Mouse (Mus musculus): Measurements from ENCODE around the gene Exoc6b.

Gene Exoc6b

DNA sequence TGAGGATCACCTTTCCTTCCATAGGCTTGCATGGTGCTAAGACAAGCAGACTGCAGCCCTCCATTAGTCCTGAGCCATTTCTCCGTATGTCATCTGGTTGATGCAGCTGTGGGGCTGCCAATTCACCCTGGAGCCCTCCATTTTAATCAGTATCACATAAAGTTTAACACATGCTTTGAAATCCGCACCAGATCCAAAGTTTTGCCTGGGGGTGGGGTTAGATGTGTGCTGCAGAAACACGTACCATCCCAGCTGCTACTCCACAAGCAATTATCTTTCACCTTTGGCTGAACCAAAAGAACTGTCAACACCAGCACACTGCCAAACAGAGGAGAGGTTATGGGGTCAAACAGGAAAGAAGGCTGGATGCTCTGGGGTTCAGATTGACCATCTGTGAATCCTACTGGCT lies 92.7 kb downstream of the Exoc6b start:
- DNase-seq (ENCODE audit: low spot score in 2 of 2): no peak

DNA sequence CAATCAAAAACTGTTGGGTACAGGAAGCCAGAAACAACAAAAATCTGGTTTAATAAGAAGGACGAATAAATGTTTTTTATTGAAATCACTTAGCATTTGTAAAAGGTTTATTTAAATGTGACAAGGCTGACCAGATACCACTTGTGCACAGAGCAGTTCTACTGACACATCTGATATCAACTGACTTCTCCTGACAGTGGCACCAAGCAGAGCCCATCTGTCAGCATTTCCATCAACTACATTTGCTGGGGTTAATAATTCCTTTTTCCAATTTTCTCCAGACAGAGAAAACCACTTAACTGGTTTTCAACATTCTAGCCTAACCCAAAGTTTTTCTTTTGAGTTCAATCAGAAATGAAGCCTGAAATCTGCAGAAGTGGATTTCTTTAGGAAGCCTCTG lies 100.8 kb downstream of the Exoc6b start:
- no peak for DNase-seq (ENCODE audit: low spot score in 2 of 2)

DNA sequence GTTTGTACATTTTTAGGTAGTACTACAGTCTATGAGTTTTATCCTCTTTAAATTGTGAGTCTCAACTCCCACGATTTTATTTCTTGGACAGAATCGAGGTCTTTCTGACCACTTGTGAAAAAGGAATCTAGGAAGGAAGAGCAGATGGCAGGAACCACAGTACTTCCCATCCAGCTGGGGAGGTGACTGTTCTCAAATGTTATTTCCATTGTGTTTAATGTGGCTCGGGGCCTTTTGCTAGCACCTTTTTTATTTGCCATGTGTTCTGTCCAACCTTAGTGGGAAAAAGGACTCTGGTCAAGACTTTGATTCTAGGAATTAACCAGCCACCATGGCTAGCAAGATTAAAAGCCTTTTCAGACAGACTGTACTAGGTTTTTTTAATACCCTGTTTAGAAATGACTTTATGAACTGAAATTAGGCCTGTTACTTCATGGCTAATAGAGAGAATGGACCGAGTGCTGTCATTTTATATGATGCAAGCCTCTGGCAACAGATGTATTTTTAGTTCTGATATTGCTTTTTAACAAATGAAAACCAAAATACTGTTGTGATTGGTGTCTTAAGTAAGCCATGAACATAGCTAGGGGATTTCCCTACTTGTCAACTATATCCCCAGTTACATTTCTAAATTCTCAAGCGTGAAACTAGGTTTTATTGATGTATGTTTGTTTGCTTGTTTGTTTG lies 104.4 kb downstream of the Exoc6b start:
- no peak for DNase-seq (ENCODE audit: low spot score in 2 of 2)

DNA sequence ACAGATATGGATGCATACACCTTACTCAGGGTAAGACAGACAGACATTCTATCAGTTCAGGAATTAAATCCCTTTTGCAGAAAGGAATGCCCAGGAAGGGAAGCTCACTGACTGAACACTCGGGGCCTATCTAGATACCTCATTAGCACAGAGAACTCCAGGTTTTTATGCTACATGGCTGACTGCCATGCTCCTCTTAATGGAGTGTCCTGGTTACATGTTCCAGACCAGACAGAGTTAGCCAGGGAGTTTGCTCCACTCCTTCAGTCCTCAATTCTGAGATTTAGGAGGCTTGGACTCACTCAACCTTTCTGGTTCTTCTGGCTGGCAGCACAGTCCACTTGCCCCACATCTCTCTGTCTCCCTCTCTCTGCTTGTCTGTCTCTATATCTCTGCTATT lies 106.3 kb downstream of the Exoc6b start:
- no peak for DNase-seq (ENCODE audit: low spot score in 2 of 2)

DNA sequence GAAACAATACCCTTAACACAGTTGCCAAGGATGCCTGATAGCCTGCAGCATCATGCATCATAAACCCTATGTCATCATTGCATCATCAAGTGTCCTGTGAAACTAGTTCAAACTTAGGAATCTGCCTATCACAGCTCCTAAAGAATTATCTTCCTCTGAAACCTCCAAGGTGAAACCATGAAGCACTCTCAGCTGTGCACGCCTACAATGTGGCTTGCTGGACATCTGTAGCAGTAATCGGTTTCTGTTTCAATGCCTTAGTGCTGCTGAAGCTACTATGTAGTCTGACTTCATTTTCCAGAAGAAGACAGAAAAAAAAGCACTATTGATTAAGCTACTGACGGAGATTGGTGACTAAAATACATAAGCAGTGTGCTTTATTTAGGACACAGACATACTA lies 107.5 kb downstream of the Exoc6b start:
- no peak for DNase-seq (ENCODE audit: low spot score in 2 of 2)

DNA sequence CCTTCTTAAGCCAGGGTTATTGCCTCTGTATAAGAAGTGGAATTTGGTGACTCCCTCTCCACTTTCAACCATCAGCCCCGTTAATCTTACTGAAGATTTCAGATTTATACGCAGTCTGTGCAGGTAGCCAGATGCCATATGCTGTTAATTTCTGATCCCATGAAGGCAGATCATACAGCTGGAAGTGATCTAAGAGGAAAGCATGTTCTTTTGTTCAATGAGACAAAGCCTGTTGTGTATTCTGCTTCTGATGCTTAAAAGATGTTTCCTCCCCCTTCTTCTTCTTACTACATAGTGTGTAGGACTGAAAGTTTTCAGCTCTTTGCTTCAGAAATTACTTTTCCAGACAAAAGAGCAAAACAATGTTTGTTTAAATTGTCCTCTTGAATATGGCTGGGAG lies 109.8 kb downstream of the Exoc6b start:
- DNase-seq (ENCODE audit: low spot score in 2 of 2): no peak

DNA sequence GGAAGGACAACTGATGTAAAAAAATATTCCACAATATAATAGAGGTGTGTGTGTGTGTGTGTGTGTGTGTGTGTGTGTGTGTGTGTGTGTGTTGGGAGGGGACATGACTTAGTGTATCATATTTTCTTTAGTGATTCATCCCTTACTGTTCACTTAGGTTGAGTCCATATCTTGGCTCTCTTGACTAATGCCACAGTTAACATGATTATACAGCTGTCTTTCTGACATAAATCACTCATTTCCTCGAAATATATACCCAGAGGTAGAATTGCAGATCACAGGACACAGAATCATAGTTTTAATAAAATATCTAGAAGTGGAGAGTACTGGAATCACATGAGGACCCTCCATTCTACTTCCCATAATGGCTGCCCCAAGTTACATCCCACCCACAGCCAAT lies 117.7 kb downstream of the Exoc6b start:
- DNase-seq (ENCODE audit: low spot score in 2 of 2): no peak

DNA sequence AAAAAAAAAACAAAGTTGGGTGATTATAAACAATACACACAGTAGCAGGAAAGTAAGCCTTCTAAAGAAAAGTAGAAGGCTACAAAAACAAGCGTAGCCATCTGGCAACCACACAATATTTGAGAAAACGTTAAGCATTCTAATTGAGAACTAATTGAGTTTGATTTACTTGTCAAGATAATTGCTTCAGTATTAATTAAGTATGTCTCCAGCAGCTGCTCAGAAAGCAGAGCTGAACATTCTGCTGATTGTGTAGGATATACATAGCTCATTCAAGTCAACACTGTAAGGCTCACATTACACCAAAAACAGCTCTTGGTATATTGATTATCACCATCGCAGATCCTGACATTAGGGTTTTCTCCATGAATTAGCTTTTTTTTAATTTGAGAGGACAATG lies 122.7 kb downstream of the Exoc6b start:
- no peak for DNase-seq (ENCODE audit: low spot score in 2 of 2)

DNA sequence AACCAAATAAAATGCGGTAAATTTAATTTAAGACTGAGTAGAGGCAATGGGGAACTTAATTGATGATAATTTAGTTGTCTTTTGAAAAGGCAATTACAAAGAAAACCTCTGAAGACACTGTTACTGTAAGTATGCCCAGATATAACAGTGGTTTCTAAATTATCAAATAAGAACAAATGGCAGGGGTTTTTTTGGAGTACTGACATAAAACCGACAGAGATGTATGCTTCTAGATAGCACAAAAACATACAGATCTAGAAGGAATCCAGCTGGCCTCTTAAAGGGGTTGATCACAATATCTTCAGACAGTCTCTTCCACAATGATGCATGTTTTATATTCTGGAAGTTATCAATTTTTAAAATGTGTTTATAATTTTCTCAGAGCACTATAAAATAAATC lies 123.2 kb downstream of the Exoc6b start:
- no peak for DNase-seq (ENCODE audit: low spot score in 2 of 2)

DNA sequence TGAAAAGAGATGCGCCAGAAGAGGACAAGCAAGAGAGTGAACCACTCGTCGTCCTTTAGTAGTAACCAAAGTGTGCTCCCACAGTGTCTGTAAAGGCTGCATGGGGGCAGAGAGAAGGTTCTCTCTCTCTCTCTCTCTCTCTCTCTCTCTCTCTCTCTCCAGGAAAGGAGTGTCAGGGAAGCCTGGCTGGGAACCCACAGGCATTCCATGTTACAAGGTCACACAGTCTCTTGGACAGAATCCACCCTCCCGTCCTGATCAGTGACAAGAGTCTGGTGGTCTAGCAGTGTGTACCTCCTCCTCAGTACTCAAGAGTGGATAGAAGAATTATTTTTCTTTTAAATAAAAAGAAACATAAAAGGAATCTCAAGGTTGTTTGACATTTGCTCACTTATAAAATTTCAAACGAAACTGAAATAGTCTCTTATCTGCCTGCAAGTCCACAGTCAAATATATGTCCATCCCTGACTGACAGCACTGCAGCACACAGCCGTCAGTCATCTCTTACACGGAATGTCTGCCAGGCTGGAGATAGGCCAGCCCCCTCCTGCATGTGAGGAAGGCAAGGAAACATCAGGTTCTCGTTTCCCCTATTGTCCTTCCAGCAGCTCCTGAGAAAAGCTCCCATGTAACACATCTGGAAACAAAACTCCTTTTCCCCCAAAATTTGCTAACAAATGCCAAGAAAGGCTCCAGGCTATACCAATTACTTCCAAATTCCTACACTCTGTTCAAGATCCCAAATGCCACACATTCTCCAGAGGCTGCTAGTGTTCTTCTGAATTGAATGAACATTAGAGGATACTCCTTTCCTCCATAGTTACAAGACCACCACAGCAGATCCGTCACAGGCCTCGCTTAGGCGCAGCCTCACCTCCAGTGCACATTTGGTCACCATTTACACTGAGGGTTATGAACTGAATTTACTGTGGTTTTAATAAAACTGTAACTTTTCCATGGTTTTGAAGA lies 136.1 kb downstream of the Exoc6b start:
- DNase-seq (ENCODE audit: low spot score in 2 of 2): no peak

DNA sequence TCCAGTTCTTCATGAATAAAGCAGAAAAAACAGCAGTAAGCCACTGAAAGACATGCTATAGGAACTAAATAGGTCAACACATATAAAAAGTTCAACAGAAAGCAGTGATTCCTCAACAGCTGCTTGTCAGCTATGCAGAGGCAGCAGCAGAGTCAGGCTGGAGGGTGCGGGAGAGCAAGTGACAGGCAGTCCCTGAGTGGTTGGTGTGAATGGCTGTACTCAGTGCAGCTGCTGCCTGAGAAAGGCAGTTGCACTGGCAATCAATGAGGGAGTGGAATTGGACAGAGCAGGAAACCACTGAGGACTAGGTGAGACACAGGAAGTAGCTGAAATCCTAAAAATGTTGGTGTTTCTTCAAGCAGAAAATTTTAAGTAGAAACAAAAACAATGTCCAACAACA lies 138.3 kb downstream of the Exoc6b start:
- DNase-seq (ENCODE audit: low spot score in 2 of 2): no peak

DNA sequence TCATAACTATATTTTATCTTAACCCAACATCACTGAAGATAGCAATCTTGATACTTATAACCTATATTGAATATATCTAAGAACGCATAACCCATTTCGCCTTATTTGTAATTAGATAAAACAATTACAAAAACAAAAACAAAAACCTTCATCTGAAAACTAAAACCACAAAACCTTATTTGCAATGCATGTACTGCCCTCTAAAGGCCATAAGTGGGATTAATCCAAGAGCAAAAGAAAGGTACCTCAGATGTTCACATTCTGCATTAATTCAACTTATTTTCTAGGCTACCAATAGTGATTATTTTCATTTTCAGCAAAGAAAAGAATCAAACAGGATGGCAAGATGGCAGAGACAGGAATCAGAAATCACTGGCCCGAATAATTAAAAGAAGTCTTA lies 143.2 kb downstream of the Exoc6b start:
- no peak for DNase-seq (ENCODE audit: low spot score in 2 of 2)

DNA sequence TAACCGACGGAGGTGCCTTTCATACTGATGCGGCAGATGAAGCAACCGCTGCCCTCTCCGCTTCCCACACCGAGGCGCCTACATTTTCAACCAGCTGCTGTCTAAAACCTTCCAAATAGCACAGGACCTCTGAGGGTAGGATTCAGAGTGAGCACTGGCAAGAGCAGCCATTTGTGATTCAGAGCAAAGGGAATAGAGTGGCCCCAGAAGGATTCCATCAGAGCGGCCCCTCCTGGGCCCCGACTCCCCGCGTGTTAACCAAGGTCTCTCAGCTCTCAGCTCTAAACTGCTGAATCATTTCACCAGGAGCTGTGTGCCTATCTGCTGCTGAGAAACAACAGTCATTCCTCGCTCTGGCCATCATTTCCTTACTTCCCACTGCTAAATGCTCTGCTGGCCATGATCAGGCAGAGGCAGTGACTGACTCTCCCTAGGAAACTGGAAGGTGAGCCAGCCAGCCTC lies 145.5 kb downstream of the Exoc6b start:
- no peak for DNase-seq (ENCODE audit: low spot score in 2 of 2)

DNA sequence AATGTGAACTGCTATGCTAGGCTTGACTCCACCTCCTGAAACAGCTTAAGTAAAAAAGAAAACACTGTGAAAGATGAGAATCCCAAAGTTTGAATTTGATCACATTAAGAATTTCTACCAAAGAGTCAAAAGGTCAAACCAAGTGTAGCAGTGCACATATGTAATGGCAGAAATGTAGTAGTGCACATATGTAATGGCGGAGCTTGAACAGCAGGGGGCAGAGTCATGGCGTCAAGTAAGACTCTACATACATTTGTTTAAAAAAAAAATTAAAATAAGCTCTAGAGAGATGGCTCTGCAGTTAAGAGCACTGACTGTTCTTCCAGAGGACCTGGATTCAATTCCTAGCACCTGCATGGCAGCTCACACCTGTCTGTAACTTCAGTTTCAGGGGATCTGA lies 153.0 kb downstream of the Exoc6b start:
- peak in 1 of 2 experiments; percentile 10 for DNase-seq (ENCODE audit: low spot score in 2 of 2)

DNA sequence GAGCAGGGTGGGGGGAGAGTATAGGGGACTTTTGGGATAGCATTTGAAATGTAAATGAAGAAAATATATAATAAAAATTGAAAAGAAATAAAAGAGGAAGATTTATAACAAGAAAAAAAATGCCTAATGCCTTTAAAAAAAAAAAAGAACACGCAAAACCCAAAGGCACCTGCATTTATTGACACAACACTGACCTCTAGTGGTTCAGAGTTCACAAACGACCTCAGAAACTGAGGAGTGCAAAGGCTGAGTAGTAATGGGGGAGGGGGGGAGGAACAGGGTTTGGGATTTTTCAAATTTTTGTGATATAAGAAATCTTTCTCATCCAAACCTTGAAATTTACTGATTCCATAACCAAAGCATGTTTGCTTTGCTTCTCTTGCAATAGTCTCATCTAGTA lies 156.9 kb downstream of the Exoc6b start:
- DNase-seq (ENCODE audit: low spot score in 2 of 2): no peak

DNA sequence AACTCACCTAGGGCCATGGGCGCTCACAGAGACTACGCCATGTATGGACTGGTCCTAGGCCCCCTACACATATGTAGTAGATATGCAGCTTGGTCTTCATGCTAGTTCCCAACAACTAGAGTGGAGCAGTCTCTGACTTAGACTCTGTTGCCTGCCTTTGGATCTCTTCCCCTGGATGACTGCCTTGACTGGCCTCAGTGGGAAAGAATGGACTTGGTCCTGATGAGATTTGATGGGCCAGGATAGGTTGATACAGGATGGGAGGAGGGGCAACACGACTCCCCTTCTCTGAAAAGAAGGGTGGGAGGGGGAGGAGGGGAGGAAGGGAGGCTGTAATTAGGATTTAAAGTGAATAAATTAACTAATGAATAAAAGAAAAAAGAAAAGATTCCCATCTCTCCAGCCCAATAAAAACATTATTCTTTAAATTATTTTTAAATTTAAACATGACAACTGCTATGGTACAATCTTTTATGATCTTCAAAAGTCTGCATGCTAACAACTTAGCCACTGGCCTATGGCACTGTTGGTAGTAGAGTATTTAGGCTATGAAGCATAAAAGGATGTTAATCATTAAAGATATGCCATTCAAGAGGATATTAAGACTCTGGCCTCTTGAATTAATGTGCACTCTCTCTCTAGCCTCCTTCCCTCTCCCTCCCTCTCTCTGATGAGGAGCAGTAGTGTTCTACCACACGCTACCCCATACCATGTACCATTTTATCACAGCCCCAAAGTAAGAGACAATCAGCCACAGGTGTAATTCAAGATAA lies 170.1 kb downstream of the Exoc6b start:
- DNase-seq (ENCODE audit: low spot score in 2 of 2): no peak

DNA sequence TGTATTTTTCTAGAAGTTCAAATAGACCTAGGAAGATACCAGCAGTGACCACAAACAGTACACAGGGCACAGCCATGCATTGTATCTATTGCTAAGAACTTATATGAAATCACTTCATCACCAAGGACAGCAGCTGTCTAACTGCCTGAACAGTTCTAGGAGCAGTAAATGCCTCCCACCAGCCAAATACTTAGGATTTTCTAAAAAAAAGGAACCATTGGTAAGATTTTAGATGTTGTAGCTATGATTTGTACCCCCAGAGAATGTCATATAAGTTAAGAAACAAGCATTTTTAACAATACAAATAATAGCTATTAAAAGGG lies 175.6 kb downstream of the Exoc6b start:
- no peak for DNase-seq (ENCODE audit: low spot score in 2 of 2)

DNA sequence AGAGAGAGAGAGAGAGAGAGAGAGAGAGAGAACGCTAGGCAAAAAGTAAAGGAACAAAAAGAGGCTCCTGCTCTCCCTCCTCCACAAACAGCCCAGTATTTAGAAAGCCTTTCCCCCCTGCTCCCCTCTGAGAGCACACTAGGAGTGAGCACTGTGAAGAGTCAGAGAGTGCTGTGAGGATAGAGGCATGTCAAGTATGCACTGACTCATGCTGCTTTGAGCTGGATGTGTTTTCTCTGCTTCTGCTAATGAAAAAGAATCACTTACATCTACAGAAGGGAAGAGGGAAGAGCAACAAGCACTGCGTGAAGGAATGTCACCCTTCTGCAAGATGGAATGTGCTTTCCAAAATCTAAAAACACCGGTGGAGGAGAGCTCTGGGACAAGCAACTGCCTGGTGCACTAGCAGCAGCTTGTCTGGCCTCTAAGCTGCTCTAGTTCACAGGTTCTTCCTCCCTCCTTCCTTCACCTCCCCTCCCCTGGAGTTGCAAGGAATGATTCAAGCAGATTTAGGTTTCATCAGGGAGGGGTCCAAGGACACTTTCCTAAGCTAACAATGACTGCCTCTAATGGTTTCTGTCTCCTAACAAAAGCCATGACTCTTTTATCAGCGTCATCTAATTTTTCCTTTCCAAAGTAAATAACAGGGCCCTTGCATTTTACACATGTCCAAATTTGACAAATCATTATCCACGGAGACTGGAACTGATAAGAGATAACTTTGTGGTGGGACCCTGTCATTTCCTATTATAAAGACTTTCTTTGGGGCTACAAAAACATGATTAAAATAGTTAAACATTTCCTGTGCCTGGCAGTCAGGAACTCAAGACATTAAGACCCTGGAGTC lies 176.2 kb downstream of the Exoc6b start:
- no peak for DNase-seq (ENCODE audit: low spot score in 2 of 2)

DNA sequence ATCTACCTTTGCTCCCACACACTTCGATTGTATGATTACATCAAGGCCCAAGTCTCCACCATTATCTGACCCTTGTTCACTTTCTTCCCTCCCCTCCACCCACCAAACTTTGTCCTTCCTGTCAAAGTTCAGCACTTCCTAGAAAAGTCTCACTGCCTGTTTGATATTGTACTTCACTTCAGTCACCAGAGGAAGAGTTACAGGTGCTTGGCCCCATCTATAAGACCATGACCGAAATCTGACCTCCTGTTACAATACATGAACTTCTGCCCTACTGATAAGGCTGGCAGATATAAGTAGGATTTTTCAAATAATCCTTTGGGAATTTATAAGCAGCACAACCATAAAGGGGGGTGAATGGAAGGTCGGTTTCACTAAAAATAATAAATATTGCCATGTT lies 182.8 kb downstream of the Exoc6b start:
- DNase-seq (ENCODE audit: low spot score in 2 of 2): no peak

DNA sequence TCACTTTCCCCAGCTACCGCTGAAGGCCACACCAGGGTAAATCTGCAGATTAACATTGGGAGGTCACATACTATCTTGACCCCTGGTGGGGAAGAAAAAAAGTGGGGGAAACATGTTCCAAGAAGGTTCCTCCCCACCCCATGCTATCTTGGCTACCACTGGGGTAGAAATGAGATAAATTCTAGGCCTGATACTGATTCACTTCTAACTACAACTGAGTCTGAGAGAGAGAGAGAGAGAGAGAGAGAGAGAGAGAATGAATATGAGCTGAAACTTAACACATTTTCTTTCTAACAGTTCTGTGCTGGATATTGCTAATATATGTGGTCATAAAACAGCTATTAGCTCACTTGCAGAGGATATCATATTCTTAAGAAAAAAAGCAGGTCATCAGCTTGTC lies 184.2 kb downstream of the Exoc6b start:
- DNase-seq (ENCODE audit: low spot score in 2 of 2): no peak

DNA sequence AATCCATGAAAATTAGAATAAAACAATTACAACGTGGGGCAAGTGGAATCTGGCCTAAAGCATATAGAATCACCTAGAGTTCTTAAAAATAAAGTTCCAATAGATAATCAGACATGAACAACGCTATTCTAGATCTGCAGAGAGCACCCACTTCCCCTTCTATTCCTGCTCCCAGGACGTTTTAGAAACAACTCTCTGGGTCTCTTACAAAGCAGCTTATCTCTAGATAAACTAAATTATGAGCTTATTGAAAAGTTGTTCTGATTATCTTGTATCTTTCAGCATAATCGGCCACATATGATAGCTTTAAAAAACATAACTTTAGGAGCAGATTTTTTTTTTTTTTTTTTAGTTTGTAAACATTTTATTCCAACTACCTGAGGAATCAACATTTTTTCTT lies 185.6 kb downstream of the Exoc6b start:
- no peak for DNase-seq (ENCODE audit: low spot score in 2 of 2)

Measured in spleen, postnatal 14 days (tissue).